Mouse (Mus musculus) olfactory bulb, adult 2 months (tissue): ENCODE results near the gene Map3k7.

Experiments used
- CTCF ChIP-seq: fragments of 200-500 bp; IDR thresholded peaks from 2 replicates; pipeline ENCODE4 v1.5.1; 2012; ENCODE audit warnings: low read depth, mild to moderate bottlenecking, low read length, moderate library complexity; ENCODE audit not compliant: insufficient read depth
- POLR2A ChIP-seq: fragments of 200-500 bp; IDR thresholded peaks from 2 replicates; pipeline ENCODE4 v1.6.1; 2012; ENCODE audit warnings: mild to moderate bottlenecking, low read depth, low read length, moderate library complexity; ENCODE audit not compliant: insufficient read depth

DNA sequence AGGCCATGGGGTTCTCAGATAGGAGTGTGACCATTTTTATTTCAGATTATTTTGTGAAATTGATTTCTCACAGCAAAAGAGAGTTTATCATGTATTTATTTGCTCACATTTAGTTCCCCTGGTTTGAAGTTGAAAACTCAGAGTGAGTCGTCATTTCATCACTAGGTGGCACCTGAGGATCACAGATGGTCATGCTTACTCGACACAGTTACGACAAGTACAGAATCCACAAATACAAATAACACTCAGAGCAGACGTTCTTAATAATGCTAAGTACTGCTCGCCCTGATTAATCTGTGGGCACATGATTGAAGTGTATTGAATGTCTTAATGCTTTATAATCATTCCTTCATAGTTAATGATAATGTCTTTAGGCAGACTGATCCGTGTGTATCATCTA lies 8.3 kb downstream of the Map3k7 start:
- TF ChIP-seq POLR2A (no peak), CTCF (no peak)
